Mouse (Mus musculus): ENCODE data around the gene Dlg5. TPM values are rescaled to one million over a fixed set of nuclear protein-coding genes. Genes with fewer than 3 reads are reported as not detected.

Dlg5 gene
- polyA plus RNA-seq, 1 experiment from 2014 or later, result 26.9 TPM

DNA sequence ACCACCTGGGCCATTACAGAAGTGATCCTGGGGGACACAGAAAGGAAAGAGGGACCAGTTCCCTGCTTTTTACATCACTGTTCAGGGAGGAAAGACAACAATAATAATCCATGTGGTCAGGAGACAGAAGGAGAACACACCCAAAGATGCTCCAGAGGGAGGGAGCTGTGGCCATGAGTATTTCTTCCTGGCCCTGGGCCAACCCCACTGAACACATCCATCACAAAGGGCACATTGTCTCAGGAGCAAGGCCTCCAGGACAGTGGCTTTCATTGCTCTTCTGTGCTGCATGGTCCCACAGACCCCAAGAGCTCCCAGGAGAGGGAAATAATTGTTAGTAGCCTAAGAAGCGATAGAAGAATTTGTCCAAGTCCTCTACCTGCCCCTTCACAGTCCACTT lies 23.9 kb upstream of the Dlg5 start:
- no peaks in the 10 kb centered on the region for H3K4me1 ChIP-seq (replicated peaks; ENCODE audit: control insufficient read depth, insufficient read depth, low read length)
- DNase-seq (ENCODE audit: low spot score) (no peak), ATAC-seq (ENCODE audit: low FRiP score) (no peak)
- H3K27ac ChIP-seq (ENCODE audit: low read depth, low read length), result no peak overlapping the region
- no peaks in the 10 kb centered on the region for H3K36me3 ChIP-seq (ENCODE audit: control insufficient read depth, insufficient read depth, low read length)
- H3K27me3 ChIP-seq (ENCODE audit: control insufficient read depth, insufficient read depth, low read length), result no peaks in the 10 kb centered on the region
- 75% methylated on average over 1 of the region's 1 CpGs for WGBS
- no peaks in the 10 kb centered on the region for H3K9me3 ChIP-seq (ENCODE audit: control insufficient read depth, low read length)
- H3K4me2 ChIP-seq (replicated peaks; ENCODE audit: low read depth, low read length), result no peak overlapping the region
- H3K9ac ChIP-seq (ENCODE audit: low read depth, low read length), result no peak overlapping the region
- no peak overlapping the region for H3K4me3 ChIP-seq (ENCODE audit: low read depth, low read length)

DNA sequence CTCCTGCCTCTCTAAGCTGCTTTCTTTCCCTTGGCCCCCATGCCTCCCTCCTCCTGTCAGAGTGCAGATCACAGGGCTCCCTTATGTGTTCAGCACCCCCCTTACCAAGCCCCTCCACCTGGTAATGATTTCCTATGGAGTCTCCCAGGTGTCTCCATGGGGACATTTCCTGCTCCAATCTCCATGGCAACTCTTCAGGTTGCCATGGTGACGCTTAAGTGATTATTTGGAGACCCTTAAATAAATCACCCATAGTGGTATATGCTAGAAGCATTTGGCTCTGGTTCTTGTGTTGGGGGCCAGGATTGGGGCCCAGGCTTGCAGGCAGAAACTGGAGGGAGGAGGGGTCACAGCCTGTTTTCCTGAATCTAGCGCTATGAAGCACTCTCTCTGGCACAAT lies 17.2 kb upstream of the Dlg5 start:
- Histone ChIP-seq H3K36me3 (ENCODE audit: control insufficient read depth, insufficient read depth, low read length) (no peaks in the 10 kb centered on the region), H3K4me2 (replicated peaks; ENCODE audit: low read depth, low read length) (no peak overlapping the region), H3K27me3 (ENCODE audit: control insufficient read depth, insufficient read depth, low read length) (no peaks in the 10 kb centered on the region), H3K4me1 (replicated peaks; ENCODE audit: control insufficient read depth, insufficient read depth, low read length) (0 out of 2 replicates have a peak, but pooled peaks cover 5% of the 10 kb centered on the region), H3K4me3 (ENCODE audit: low read depth, low read length) (no peak overlapping the region), H3K9me3 (ENCODE audit: control insufficient read depth, low read length) (no peaks in the 10 kb centered on the region), H3K27ac (ENCODE audit: low read depth, low read length) (no peak overlapping the region), H3K9ac (ENCODE audit: low read depth, low read length) (no peak overlapping the region)
- peak; percentile 71 for ATAC-seq (ENCODE audit: low FRiP score)
- peak; percentile 68 for DNase-seq (ENCODE audit: low spot score)
- 50% methylated on average over 2 of the region's 2 CpGs for WGBS

DNA sequence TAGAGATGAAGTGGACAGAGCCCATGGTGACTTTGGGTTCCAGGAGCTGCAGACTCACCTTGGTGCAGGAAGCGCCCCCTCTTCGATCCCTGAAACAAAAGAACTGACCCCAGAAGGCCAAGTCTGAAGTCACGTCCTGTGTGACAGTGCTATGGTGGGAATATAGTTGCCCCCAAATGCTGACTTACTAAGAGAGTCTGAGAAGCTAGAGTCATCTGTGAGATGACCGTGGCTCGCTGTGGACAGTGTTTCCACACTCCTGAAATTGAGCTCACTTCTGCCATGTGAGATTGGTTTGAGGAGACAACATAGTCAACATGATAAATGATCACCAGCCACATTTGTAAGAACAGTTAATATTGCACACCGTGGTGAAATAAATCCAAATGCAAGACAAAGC lies 16.7 kb upstream of the Dlg5 start:
- WGBS, result 81% methylated on average over 6 of the region's 6 CpGs
- ATAC-seq (ENCODE audit: low FRiP score), result no peak
- no peak for DNase-seq (ENCODE audit: low spot score)

DNA sequence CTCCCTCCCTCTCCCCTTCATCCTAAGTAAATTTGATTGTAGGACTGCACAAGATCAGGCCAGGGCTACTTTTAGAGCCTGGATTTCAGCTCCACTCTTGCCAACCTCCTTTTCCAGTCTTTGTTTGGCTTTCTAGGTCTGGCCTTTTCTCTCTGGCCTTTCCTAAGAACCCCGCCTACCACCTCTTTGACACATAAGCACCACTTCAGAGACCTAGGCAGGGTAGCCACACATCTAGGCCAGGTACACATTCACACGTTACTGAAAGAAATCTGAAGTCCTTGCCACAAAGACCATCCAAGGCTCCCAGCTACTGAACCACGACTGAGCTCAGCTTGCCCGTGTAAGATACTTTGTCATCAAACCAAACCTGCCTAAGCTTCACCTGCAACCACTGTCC lies 14.7 kb upstream of the Dlg5 start:
- H3K27ac ChIP-seq (ENCODE audit: low read depth, low read length), result no peak overlapping the region
- H3K27me3 ChIP-seq (ENCODE audit: control insufficient read depth, insufficient read depth, low read length), result no peaks in the 10 kb centered on the region
- no peak overlapping the region for H3K9ac ChIP-seq (ENCODE audit: low read depth, low read length)
- WGBS, result 77% methylated on average over 4 of the region's 4 CpGs
- ATAC-seq (ENCODE audit: low FRiP score) (no peak), DNase-seq (ENCODE audit: low spot score) (no peak)
- no peak overlapping the region for H3K4me3 ChIP-seq (ENCODE audit: low read depth, low read length)
- 0 out of 2 replicates have a peak, but pooled peaks cover 5% of the 10 kb centered on the region for H3K4me1 ChIP-seq (replicated peaks; ENCODE audit: control insufficient read depth, insufficient read depth, low read length)
- H3K9me3 ChIP-seq (ENCODE audit: control insufficient read depth, low read length), result no peaks in the 10 kb centered on the region
- H3K36me3 ChIP-seq (ENCODE audit: control insufficient read depth, insufficient read depth, low read length), result no peaks in the 10 kb centered on the region
- H3K4me2 ChIP-seq (replicated peaks; ENCODE audit: low read depth, low read length), result no peak overlapping the region

More for the DNA sequence above, 16.7 kb upstream of the Dlg5 start:
- Histone ChIP-seq H3K9me3 (ENCODE audit: control insufficient read depth, low read length) (no peaks in the 10 kb centered on the region), H3K36me3 (ENCODE audit: control insufficient read depth, insufficient read depth, low read length) (no peaks in the 10 kb centered on the region), H3K4me1 (replicated peaks; ENCODE audit: control insufficient read depth, insufficient read depth, low read length) (0 out of 2 replicates have a peak, but pooled peaks cover 5% of the 10 kb centered on the region), H3K9ac (ENCODE audit: low read depth, low read length) (no peak overlapping the region), H3K27me3 (ENCODE audit: control insufficient read depth, insufficient read depth, low read length) (no peaks in the 10 kb centered on the region), H3K27ac (ENCODE audit: low read depth, low read length) (no peak overlapping the region; the same call in 1 of the 2 replicates), H3K4me3 (ENCODE audit: low read depth, low read length) (no peak overlapping the region), H3K4me2 (replicated peaks; ENCODE audit: low read depth, low read length) (no peak overlapping the region)

DNA sequence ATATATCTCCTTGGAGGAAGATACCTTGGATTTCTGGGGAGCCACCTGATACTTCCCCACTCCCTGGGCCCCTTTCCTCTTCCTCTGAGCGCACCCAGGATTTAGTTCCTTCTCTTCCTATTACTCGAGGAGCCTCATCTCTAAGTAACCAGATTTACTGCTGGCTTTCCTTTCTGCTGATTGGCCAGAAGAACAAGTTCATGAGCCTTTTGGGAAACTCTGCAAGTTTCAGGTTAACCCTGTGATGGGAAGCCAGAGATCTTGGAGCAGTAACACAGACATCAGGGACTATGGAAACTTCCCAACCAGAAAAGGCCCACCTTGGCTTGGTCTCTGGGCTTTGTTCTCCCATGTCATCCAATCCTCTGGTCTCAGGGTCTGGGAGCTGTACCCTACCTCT lies 10.2 kb upstream of the Dlg5 start:
- Histone ChIP-seq H3K4me1 (replicated peaks; ENCODE audit: control insufficient read depth, insufficient read depth, low read length) (peaks cover 6% of the 10 kb centered on the region), H3K4me2 (replicated peaks; ENCODE audit: low read depth, low read length) (no peak overlapping the region), H3K27me3 (ENCODE audit: control insufficient read depth, insufficient read depth, low read length) (no peaks in the 10 kb centered on the region), H3K27ac (ENCODE audit: low read depth, low read length) (no peak overlapping the region), H3K36me3 (ENCODE audit: control insufficient read depth, insufficient read depth, low read length) (no peaks in the 10 kb centered on the region), H3K9ac (ENCODE audit: low read depth, low read length) (no peak overlapping the region), H3K9me3 (ENCODE audit: control insufficient read depth, low read length) (no peaks in the 10 kb centered on the region), H3K4me3 (ENCODE audit: low read depth, low read length) (no peak overlapping the region)
- ATAC-seq (ENCODE audit: low FRiP score), result no peak
- 84% methylated on average over 2 of the region's 2 CpGs for WGBS
- no peak for DNase-seq (ENCODE audit: low spot score)

DNA sequence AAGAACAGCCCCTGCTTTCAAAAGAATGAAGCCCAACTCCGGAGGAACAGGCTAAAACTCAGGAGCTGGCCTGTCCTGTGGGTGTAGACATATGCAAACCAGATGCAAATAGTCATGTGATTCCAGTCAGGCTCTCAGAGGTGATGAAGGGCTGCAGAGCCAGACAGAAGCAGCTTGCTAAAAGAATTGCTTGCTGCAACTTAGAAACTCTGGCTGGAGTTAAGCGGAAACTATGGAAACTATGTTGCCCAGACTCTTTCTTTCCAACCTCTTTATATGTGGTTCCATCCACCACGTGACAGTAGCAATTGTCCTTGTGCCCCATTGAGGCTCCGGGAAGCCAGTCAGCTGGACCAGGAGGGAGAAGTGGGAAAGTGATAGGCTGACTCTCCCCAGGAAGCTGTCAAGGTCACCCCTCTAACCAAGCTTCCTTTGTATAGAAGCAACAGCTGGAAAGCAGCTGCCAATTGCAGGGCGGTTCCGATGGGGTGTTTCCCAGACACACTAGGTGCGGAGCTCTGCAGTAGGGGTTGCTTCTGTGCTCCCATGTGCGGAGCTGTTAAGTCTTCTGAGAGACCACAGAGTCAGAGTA lies 8.0 kb upstream of the Dlg5 start:
- Histone ChIP-seq H3K4me2 (replicated peaks; ENCODE audit: low read depth, low read length) (no peak overlapping the region; the same call in 1 of the 2 replicates), H3K27me3 (ENCODE audit: control insufficient read depth, insufficient read depth, low read length) (no peaks in the 10 kb centered on the region), H3K36me3 (ENCODE audit: control insufficient read depth, insufficient read depth, low read length) (no peaks in the 10 kb centered on the region), H3K27ac (ENCODE audit: low read depth, low read length) (peak overlapping the region; percentile 47; the same call in 1 of the 2 replicates), H3K9ac (ENCODE audit: low read depth, low read length) (no peak overlapping the region), H3K4me1 (replicated peaks; ENCODE audit: control insufficient read depth, insufficient read depth, low read length) (peaks cover 6% of the 10 kb centered on the region), H3K9me3 (ENCODE audit: control insufficient read depth, low read length) (no peaks in the 10 kb centered on the region), H3K4me3 (ENCODE audit: low read depth, low read length) (no peak overlapping the region)
- 5% methylated on average over 8 of the region's 8 CpGs for WGBS
- peak; percentile 48 for DNase-seq (ENCODE audit: low spot score)
- ATAC-seq (ENCODE audit: low FRiP score), result peak; percentile 72

DNA sequence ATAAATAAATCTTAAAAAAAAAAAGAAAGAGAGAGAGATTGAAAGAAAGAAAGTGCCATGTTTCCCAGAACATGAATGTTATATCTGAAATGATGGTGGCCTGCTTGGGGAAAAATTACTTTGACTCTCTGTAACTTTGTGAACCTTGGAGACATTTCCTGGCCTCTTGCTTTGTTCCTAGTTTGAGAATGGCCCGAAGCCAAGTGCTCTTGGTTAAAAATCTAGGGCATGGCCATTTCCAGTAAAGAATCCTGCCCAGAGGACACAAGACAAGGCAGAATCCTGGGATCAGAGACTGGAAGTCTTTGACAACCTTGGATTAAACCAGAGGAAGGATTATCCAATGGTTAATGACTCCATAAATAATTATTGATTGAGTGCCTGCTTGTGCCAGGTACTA lies 5.6 kb upstream of the Dlg5 start:
- Histone ChIP-seq H3K4me2 (replicated peaks; ENCODE audit: low read depth, low read length) (no peak overlapping the region), H3K4me3 (ENCODE audit: low read depth, low read length) (no peak overlapping the region), H3K27me3 (ENCODE audit: control insufficient read depth, insufficient read depth, low read length) (no peaks in the 10 kb centered on the region), H3K27ac (ENCODE audit: low read depth, low read length) (no peak overlapping the region), H3K9ac (ENCODE audit: low read depth, low read length) (no peak overlapping the region), H3K9me3 (ENCODE audit: control insufficient read depth, low read length) (no peaks in the 10 kb centered on the region), H3K4me1 (replicated peaks; ENCODE audit: control insufficient read depth, insufficient read depth, low read length) (peaks cover 6% of the 10 kb centered on the region), H3K36me3 (ENCODE audit: control insufficient read depth, insufficient read depth, low read length) (no peaks in the 10 kb centered on the region)
- 84% methylated on average over 1 of the region's 1 CpGs for WGBS
- DNase-seq (ENCODE audit: low spot score) (no peak), ATAC-seq (ENCODE audit: low FRiP score) (no peak)

DNA sequence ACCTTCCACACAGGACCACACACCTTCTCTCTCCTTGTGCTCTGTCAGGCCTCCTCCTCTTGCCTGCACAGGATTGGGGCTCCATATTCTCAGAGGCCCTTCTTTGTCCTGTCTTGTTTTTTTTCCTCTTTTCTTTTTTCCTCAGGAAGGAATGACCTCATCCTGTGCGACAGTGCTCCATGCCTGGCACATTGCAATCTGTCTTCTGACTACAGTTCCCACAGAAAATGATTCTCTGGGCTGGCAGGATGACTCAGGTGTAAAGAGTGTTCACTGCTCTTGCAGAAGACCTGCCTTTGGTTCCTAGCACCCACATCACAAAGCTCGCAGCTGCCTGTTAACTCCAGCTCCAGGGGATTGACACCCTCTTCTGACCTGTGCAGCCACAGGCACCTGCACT lies 4.2 kb upstream of the Dlg5 start:
- peaks cover 6% of the 10 kb centered on the region for H3K4me1 ChIP-seq (replicated peaks; ENCODE audit: control insufficient read depth, insufficient read depth, low read length)
- no peaks in the 10 kb centered on the region for H3K9me3 ChIP-seq (ENCODE audit: control insufficient read depth, low read length)
- ATAC-seq (ENCODE audit: low FRiP score), result no peak
- 68% methylated on average over 2 of the region's 2 CpGs for WGBS
- H3K27ac ChIP-seq (ENCODE audit: low read depth, low read length), result no peak overlapping the region
- H3K27me3 ChIP-seq (ENCODE audit: control insufficient read depth, insufficient read depth, low read length), result no peaks in the 10 kb centered on the region
- DNase-seq (ENCODE audit: low spot score), result no peak
- H3K4me3 ChIP-seq (ENCODE audit: low read depth, low read length), result no peak overlapping the region
- H3K4me2 ChIP-seq (replicated peaks; ENCODE audit: low read depth, low read length), result no peak overlapping the region
- H3K9ac ChIP-seq (ENCODE audit: low read depth, low read length), result no peak overlapping the region
- no peaks in the 10 kb centered on the region for H3K36me3 ChIP-seq (ENCODE audit: control insufficient read depth, insufficient read depth, low read length)

All from hindbrain, embryonic 11.5 days (tissue).